Mouse (Mus musculus) bone marrow macrophage, adult 2 months (primary cell): ENCODE measurements around the gene Gpx3. TPM values are rescaled to one million over a fixed set of nuclear protein-coding genes. Genes with fewer than 3 reads are reported as not detected.

Experiments
- H3K27ac ChIP-seq: 2 replicates; pipeline ENCODE4 v1.5.1; 2012; ENCODE audit warnings: low read depth, low read length; ENCODE audit not compliant: insufficient read depth
- H3K4me1 ChIP-seq: 2 replicates; pipeline ENCODE4 v1.6.1; 2012; ENCODE audit warnings: low read length; ENCODE audit not compliant: control insufficient read depth, insufficient read depth
- H3K4me3 ChIP-seq: 2 replicates; pipeline ENCODE4 v1.5.1; 2012; ENCODE audit warnings: mild to moderate bottlenecking, low read length, moderate library complexity; ENCODE audit not compliant: insufficient read depth
- CTCF ChIP-seq: IDR thresholded peaks from 2 replicates; pipeline ENCODE4 v1.5.1; 2012; ENCODE audit warnings: low read depth, mild to moderate bottlenecking, low read length, moderate library complexity
- POLR2A ChIP-seq: IDR thresholded peaks from 2 replicates; pipeline ENCODE4 v1.6.1; 2012; ENCODE audit warnings: mild to moderate bottlenecking, low read depth, low read length, borderline replicate concordance
- polyA plus RNA-seq: library from polyadenylated mRNA; stranded (reverse); fragments of >200 nt; gene quantifications from 2 replicates; pipeline ENCODE4 v1.2.4, GENCODE M21; 2012; ENCODE audit not compliant: missing spikeins, insufficient read depth, insufficient read length

Gpx3 gene
- polyA plus RNA-seq, 1 experiment: 13.8 TPM

DNA sequence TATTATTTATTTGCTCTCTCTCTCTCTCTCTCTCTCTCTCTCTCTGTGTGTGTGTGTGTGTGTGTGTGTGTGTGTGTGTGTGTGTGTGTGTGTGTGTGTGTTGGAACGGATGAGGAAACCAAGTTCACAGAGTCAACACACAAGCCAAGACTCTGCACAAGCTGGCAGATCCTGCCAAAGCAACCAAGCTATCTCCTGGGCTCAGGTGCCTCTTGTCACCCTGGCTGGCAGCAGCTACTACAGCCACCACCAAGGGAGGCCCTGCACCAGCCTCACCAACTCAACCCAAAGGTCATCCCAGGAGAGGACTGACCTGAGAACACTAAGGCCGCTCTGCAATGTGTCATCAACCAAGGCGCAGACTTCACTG is 34.5 kb downstream of the Gpx3 start:
- TF ChIP-seq CTCF (no peak), POLR2A (no peak)
- Histone ChIP-seq H3K27ac (peak overlapping the region; percentile 87), H3K4me3 (no peak overlapping the region), H3K4me1 (peaks cover 68% of the 10 kb centered on the region)

DNA sequence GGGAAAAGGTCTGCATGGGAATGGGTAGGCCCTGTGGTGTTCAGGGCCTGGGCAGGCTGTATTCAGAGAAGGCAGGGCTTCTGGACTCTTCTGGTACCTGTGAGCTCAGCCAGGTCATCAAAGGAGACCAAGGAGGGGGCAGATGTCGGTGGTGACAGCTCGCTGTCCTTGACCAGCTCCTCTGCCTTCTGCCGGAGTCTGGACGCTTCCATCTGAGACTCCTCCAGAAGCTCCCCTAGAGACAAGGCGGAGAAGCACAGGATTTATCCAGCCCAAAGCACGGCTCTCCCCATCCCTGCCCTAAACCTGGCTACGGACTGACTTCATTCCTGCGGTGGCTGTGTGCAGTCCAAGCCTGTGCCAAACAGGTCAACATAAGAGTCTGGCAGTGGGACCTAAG is 37.2 kb downstream of the Gpx3 start:
- peaks cover 63% of the 10 kb centered on the region for H3K4me1 ChIP-seq
- 0 out of 2 replicates have a peak overlapping the region, but pooled peaks have one; percentile 3 for H3K27ac ChIP-seq
- H3K4me3 ChIP-seq: no peak overlapping the region
- no peak for TF ChIP-seq POLR2A

- H3K4me3 ChIP-seq: no peak overlapping the region
- peaks cover 59% of the 10 kb centered on the region for H3K4me1 ChIP-seq
- TF ChIP-seq POLR2A: no peak
- TF ChIP-seq CTCF: no peak
- H3K27ac ChIP-seq: peak overlapping the region; percentile 23
Measured at GRCm38 (mm10) chr11:54940056-54940455, 37.8 kb downstream of the Gpx3 start.

DNA sequence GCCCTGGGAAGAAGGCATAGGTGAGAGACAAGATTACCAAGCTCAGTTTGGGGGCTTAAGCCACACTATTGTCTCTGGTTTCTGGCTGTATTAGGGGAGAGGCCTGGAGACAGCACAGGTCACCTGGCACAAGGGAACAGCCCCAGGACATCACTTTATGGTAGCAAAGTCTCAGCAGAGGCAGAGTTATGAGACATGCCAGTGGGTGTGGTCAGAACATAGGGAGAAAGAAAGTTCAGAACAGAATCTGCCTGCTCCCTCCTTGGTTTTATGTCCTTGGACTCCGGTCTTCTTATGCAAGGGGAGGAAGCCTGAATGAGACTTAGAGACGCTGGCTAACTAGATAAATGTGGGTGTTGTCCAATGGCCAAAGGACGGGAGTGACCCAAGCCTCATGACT is 42.4 kb downstream of the Gpx3 start:
- Histone ChIP-seq H3K4me3 (no peak overlapping the region), H3K4me1 (peaks cover 35% of the 10 kb centered on the region), H3K27ac (no peak overlapping the region)
- TF ChIP-seq CTCF (no peak), POLR2A (no peak)

DNA sequence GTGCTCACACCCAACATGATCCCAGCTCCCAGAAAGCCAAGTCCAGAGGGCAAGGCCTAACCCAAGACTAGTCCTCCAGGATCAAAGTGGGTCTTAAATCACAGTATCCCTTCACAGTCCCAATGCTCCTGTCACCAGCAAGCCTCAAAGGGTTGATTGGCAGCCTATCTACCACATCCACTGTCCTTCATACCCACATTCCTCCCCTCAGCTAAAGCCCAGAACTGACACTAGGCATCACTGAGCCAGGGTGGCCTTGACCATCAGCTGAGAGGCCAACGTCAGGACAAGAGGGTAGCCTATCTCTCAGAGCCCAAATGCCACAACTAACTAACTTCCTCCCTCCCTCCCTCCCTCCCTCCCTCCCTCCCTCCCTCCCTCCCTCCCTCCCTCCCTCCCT is 47.5 kb downstream of the Gpx3 start:
- Histone ChIP-seq H3K4me1 (peaks cover 55% of the 10 kb centered on the region), H3K27ac (no peak overlapping the region), H3K4me3 (no peak overlapping the region)
- no peak for TF ChIP-seq POLR2A
- TF ChIP-seq CTCF: no peak

DNA sequence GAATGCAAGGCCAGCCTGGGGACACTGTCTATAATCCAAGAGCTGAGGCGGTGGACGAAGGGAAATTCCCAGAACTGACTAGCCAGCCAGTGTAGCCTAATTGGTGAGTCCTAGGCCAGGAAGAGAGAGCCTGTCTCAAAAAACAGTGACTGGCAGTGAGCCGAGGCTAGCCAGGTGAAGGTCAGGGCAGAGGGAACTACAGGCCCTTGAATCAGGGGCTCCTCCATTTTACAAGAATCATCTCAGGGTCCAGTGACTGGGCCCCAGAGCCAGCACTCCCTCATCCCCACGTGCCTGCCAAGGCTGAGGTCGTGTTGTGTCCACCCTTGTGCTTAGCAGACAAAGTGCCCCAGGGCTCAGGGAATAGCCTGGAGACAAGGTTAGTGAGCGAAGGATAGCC is 48.4 kb downstream of the Gpx3 start:
- Histone ChIP-seq H3K4me3 (no peak overlapping the region), H3K4me1 (peaks cover 57% of the 10 kb centered on the region), H3K27ac (no peak overlapping the region)
- TF ChIP-seq POLR2A (no peak), CTCF (no peak)

GRCm38 (mm10) chr11:54952651-54953050 is 50.4 kb downstream of the Gpx3 start:
- 0 out of 2 replicates have a peak overlapping the region, but pooled peaks have one; percentile 24 for H3K27ac ChIP-seq
- TF ChIP-seq POLR2A: no peak
- no peak for TF ChIP-seq CTCF
- H3K4me1 ChIP-seq: peaks cover 69% of the 10 kb centered on the region
- H3K4me3 ChIP-seq: peak overlapping the region; percentile 4; the same call in 1 of the 2 replicates

DNA sequence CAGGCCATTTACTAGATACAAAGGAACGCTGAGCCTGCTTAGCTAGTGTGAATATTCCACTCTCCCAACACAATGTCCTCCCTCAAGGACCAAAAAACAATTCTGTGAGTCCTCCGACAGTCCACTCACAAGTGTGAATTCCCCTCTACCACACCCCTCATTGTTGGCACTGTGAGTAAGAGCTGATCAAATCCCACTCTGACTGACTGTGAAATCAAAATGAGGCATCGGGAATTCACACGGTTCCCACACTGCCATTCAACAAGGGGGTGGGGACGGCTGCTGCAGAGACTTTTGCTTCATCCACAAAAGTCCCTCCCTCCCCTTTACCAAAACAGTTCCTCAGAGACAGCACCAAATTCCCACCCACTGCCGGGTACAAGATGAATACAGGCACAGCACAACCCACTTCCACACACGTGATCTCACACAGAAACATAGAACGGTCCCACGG is 51.8 kb downstream of the Gpx3 start:
- H3K4me3 ChIP-seq: no peak overlapping the region
- peaks cover 73% of the 10 kb centered on the region for H3K4me1 ChIP-seq
- TF ChIP-seq POLR2A (no peak), CTCF (no peak)
- H3K27ac ChIP-seq: no peak overlapping the region

- H3K27ac ChIP-seq: no peak overlapping the region
- TF ChIP-seq POLR2A (no peak), CTCF (no peak)
- H3K4me1 ChIP-seq: peaks cover 74% of the 10 kb centered on the region
- H3K4me3 ChIP-seq: no peak overlapping the region
Measured at GRCm38 (mm10) chr11:54954716-54955115, 52.5 kb downstream of the Gpx3 start.

GRCm38 (mm10) chr11:54955400-54955734 is 53.1 kb downstream of the Gpx3 start:
- peaks cover 77% of the 10 kb centered on the region for H3K4me1 ChIP-seq
- H3K4me3 ChIP-seq: peak overlapping the region; percentile 89
- H3K27ac ChIP-seq: peak overlapping the region; percentile 77

DNA sequence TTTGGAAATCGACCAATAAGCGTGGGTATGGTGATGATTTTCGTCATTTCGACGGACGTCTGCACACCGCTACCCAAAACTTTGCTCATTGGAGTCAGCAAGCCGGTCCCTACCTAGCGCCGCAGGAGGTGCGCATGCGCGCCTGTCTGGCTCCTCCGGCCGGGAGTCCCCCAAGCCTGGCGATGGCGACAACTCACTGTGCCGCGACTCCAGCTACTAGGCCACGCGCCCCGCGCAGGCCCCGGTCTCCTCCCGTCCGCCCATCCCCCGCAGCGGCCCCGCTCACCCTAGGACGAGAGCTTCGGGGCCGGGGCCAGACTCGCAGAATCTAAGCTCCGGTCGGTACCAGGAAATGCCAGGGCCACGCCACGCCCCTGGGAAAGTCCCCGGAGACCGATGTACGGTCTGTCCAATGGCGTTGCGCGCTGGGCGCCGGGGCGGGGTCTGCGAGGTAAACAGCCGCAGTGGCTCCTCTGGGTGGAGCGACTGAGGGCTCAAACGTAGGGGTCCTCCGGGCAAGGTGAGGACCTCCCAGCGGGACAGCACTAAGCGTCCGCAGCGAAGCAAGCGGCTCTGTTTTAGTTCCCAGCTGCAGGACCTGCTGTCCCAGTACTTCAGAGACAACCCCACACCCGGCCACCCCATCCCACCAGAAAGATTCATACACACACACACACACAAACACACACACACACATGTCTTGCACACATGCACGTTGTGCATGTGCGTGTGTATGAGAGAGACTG is 53.7 kb downstream of the Gpx3 start:
- TF ChIP-seq POLR2A (no peak), CTCF (no peak)
- peaks cover 75% of the 10 kb centered on the region for H3K4me1 ChIP-seq
- H3K27ac ChIP-seq: peak overlapping the region; percentile 77
- peak overlapping the region; percentile 89 for H3K4me3 ChIP-seq
